Mouse (Mus musculus): Measurements from ENCODE around the gene Gm7544. TPM values are rescaled to one million over a fixed set of nuclear protein-coding genes. Genes with fewer than 3 reads are reported as not detected.
"Not testable (repeated sequence)": the region's sequence is repeated elsewhere in the genome, so short reads cannot be mapped to it uniquely, and the experiment has no call there.

Gm7544 gene
- polyA plus RNA-seq, 1 experiment: not detected

GRCm38 (mm10) chr1:82930558-82930957, 25.3 kb downstream of the Gm7544 start:
- not testable (repeated sequence) for DNase-seq (ENCODE audit: extremely low spot score in 1 of 2, low spot score in 1 of 2)

GRCm38 (mm10) chr1:82924650-82925049, 31.2 kb downstream of the Gm7544 start, which contains the start of gene A030014E15Rik:
A030014E15Rik (plus strand) TSS chr1:82924917.
- no peak for DNase-seq (ENCODE audit: extremely low spot score in 1 of 2, low spot score in 1 of 2)

GRCm38 (mm10) chr1:82913434-82913833, 42.4 kb downstream of the Gm7544 start:
- not testable (repeated sequence) for DNase-seq (ENCODE audit: extremely low spot score in 1 of 2, low spot score in 1 of 2)

- no peak for DNase-seq (ENCODE audit: extremely low spot score in 1 of 2, low spot score in 1 of 2)
These were observed 42.8 kb downstream of the Gm7544 start, which contains the start of gene A030005L19Rik for GRCm38 (mm10) chr1:82913025-82913424. A030005L19Rik (plus strand) TSS chr1:82913325.

- DNase-seq (ENCODE audit: extremely low spot score in 1 of 2, low spot score in 1 of 2): no peak
These were observed 49.9 kb downstream of the Gm7544 start for GRCm38 (mm10) chr1:82905886-82906285.

Other genes starting within 250 kb of the Gm7544 start
- 309 and 333 TPM in 2 replicates for gene Mff, start 231.1 kb downstream of the Gm7544 start, polyA plus RNA-seq (2012; rRNA removed)
- gene Tm4sf20, start 187.6 kb downstream of the Gm7544 start, polyA plus RNA-seq (2012; rRNA removed): not detected in 2 replicates
- gene Gm47791, start 184.8 kb downstream of the Gm7544 start, polyA plus RNA-seq (2012; rRNA removed): not detected in 2 replicates
- gene Agfg1, start 116.5 kb downstream of the Gm7544 start, polyA plus RNA-seq (2012; rRNA removed): 36.0 and 36.3 TPM in 2 replicates
- gene A030005L19Rik, start 42.7 kb downstream of the Gm7544 start, polyA plus RNA-seq (2012; rRNA removed): 1.5 and 2.2 TPM in 2 replicates
- gene A030014E15Rik, start 31.1 kb downstream of the Gm7544 start, polyA plus RNA-seq (2012; rRNA removed): 0.15 and 0.20 TPM in 2 replicates
- gene Gm6217, start 24.6 kb downstream of the Gm7544 start, polyA plus RNA-seq (2012; rRNA removed): not detected in 2 replicates
- gene A030003K21Rik, start 12.6 kb downstream of the Gm7544 start, polyA plus RNA-seq (2012; rRNA removed): not detected in 2 replicates
- gene Gm47955, start 4.3 kb upstream of the Gm7544 start, polyA plus RNA-seq (2012; rRNA removed): not detected in 2 replicates
- gene Gm47959, start 44.5 kb upstream of the Gm7544 start, polyA plus RNA-seq (2012; rRNA removed): not detected in 2 replicates
- gene Slc19a3, start 82.4 kb upstream of the Gm7544 start, polyA plus RNA-seq (2012; rRNA removed): 3.8 and 5.0 TPM in 2 replicates
- gene Krtap28-10, start 86.5 kb upstream of the Gm7544 start, polyA plus RNA-seq (2012; rRNA removed): not detected in 2 replicates
- gene Gm47969, start 88.9 kb upstream of the Gm7544 start, polyA plus RNA-seq (2012; rRNA removed): 0.14 TPM in 1 of 2 replicates, not detected in the other
- not detected in 2 replicates for gene A030005K14Rik, start 103.4 kb upstream of the Gm7544 start, polyA plus RNA-seq (2012; rRNA removed)
- gene Krtap28-13, start 104.9 kb upstream of the Gm7544 start, polyA plus RNA-seq (2012; rRNA removed): 0.18 TPM in 1 of 2 replicates, not detected in the other
- gene Ccl20, start 160.8 kb upstream of the Gm7544 start, polyA plus RNA-seq (2012; rRNA removed): not detected in 2 replicates
- 0.44 and 0.48 TPM in 2 replicates for gene Daw1, start 203.7 kb upstream of the Gm7544 start, polyA plus RNA-seq (2012; rRNA removed)